ENCODE assay signal across 22 mouse cellular contexts in the genomic region with DNA sequence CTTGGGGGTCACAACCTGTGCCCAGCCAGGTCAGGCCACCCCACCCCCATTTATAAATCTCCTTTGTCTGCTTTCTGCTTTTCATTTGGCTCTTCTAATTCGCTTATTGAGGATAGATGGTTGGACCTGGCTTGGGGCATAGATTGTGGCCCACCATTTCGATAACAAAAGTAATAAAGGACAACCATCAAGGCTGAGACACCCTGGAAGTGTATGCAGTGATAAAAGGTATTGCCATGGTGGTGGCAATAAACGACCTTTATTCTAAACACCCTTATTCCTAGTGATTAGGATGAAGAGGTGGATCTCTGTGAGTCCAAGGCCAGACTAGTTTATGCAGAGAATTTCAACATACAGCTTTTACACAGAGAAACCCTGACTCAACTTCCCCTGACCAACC.
DNase-seq lines count a peak whose midpoint lies in the region; ATAC-seq and TF ChIP-seq lines count a peak whose summit lies in the region.
"Had no signal": no experiment of that assay in that cellular context is flagged by ENCODE, and none has a peak within 500 bp of the region (broad histone marks: within the 10 kb centered on the region; RNA-seq: fewer than 3 reads in every experiment).

No protein-coding gene starts in this region.

- H3K9ac ChIP-seq in intestine, embryonic 16.5 days (ENCODE audit: low read depth, low read length) = no peak overlapping the region
- no peak overlapping the region for H3K9ac ChIP-seq in hindbrain, embryonic 12.5 days
- no peak overlapping the region for H3K9ac ChIP-seq in midbrain, embryonic 11.5 days (ENCODE audit: low read length)
- H3K9ac ChIP-seq: embryonic facial prominence, embryonic 13.5 days; embryonic facial prominence, embryonic 15.5 days; forebrain, embryonic 12.5 days had no signal

- no peaks in the 10 kb centered on the region for H3K4me1 ChIP-seq in intestine, embryonic 16.5 days (ENCODE audit: control insufficient read depth, insufficient read depth, low read length)
- peaks cover 10% of the 10 kb centered on the region; the same call in 1 of the 2 replicates for H3K4me1 ChIP-seq in small intestine, adult 2 months (ENCODE audit: control insufficient read depth, insufficient read depth, insufficient read length, low read length)
- peaks cover 5% of the 10 kb centered on the region; the same call in 1 of the 2 replicates for H3K4me1 ChIP-seq in hindbrain, embryonic 12.5 days
- no peaks in the 10 kb centered on the region for H3K4me1 ChIP-seq in midbrain, embryonic 11.5 days (ENCODE audit: control insufficient read depth, insufficient read depth, low read length)
- H3K4me1 ChIP-seq: embryonic facial prominence, embryonic 15.5 days; forebrain, embryonic 12.5 days had no signal

- no peak for TF ChIP-seq CTCF in small intestine, adult 2 months (IDR thresholded peaks at IDR 0.05; ENCODE audit: extremely low read depth, insufficient read length, insufficient replicate concordance, low read depth, low read length)

- H3K9me3 ChIP-seq in intestine, embryonic 16.5 days (ENCODE audit: control insufficient read depth, low read length) = no peaks in the 10 kb centered on the region
- no peaks in the 10 kb centered on the region for H3K9me3 ChIP-seq in hindbrain, embryonic 12.5 days (replicated peaks)
- no peaks in the 10 kb centered on the region for H3K9me3 ChIP-seq in midbrain, embryonic 11.5 days (ENCODE audit: control insufficient read depth, low read length)
- H3K9me3 ChIP-seq: embryonic facial prominence, embryonic 13.5 days; embryonic facial prominence, embryonic 15.5 days; forebrain, embryonic 10.5 days had no signal

- peak; percentile 8 for DNase-seq in testis, postnatal 10 days (ENCODE audit: low spot score)
- DNase-seq in testis, postnatal 14 days (ENCODE audit: low spot score) = no peak
- DNase-seq in midbrain, embryonic 11.5 days (ENCODE audit: low spot score, missing footprints) = no peak
- DNase-seq: adrenal gland, adult 2 months; adrenal gland, postnatal 10 days; adrenal gland, postnatal 25 days; cerebellum, adult 11 months; cerebellum, adult 18-20 months; cerebellum, adult 8-10 months; cerebellum, adult 9-11 months; cerebellum, postnatal 14 days; cerebellum, postnatal 36 days; embryo, embryonic 11 days had no signal

- H3K4me3 ChIP-seq in intestine, embryonic 16.5 days (ENCODE audit: low read length) = no peak overlapping the region
- H3K4me3 ChIP-seq in small intestine, adult 2 months (ENCODE audit: low read depth, low read length) = no peak overlapping the region
- H3K4me3 ChIP-seq in hindbrain, embryonic 12.5 days = no peak overlapping the region
- H3K4me3 ChIP-seq in midbrain, embryonic 11.5 days (ENCODE audit: low read depth, low read length) = no peak overlapping the region
- H3K4me3 ChIP-seq: embryonic facial prominence, embryonic 13.5 days; embryonic facial prominence, embryonic 15.5 days; erythroblast, embryonic 14.5 days; forebrain, embryonic 10.5 days; forebrain, embryonic 12.5 days had no signal

- no peaks in the 10 kb centered on the region for H3K36me3 ChIP-seq in intestine, embryonic 16.5 days (ENCODE audit: control insufficient read depth, insufficient read depth, low read length)
- no peaks in the 10 kb centered on the region for H3K36me3 ChIP-seq in small intestine, adult 2 months (ENCODE audit: control insufficient read depth, insufficient read depth, low read length)
- H3K36me3 ChIP-seq in hindbrain, embryonic 12.5 days = no peaks in the 10 kb centered on the region
- H3K36me3 ChIP-seq in midbrain, embryonic 11.5 days (ENCODE audit: control insufficient read depth, insufficient read depth, low read length) = no peaks in the 10 kb centered on the region
- H3K36me3 ChIP-seq: embryonic facial prominence, embryonic 13.5 days; embryonic facial prominence, embryonic 15.5 days; forebrain, embryonic 10.5 days; forebrain, embryonic 12.5 days had no signal

- peak; percentile 85 for ATAC-seq in intestine, embryonic 16.5 days
- no peak for ATAC-seq in hindbrain, embryonic 12.5 days (ENCODE audit: low FRiP score)
- ATAC-seq in midbrain, embryonic 11.5 days (ENCODE audit: low FRiP score) = no peak
- ATAC-seq: forebrain, embryonic 14.5 days had no signal

- 56% methylated on average over 3 of the region's 3 CpGs for WGBS in intestine, embryonic 16.5 days
- WGBS in small intestine, adult 2 months = 21% methylated on average over 3 of the region's 3 CpGs
- 82% methylated on average over 3 of the region's 3 CpGs for WGBS in hindbrain, embryonic 12.5 days
- 73% methylated on average over 3 of the region's 3 CpGs for WGBS in midbrain, embryonic 11.5 days

- no peaks in the 10 kb centered on the region for H3K27me3 ChIP-seq in intestine, embryonic 16.5 days (replicated peaks; ENCODE audit: control insufficient read depth, insufficient read depth, low read length)
- no peaks in the 10 kb centered on the region for H3K27me3 ChIP-seq in small intestine, adult 2 months (ENCODE audit: control insufficient read depth, insufficient read depth, low read length)
- no peaks in the 10 kb centered on the region for H3K27me3 ChIP-seq in hindbrain, embryonic 12.5 days
- no peaks in the 10 kb centered on the region for H3K27me3 ChIP-seq in midbrain, embryonic 11.5 days (ENCODE audit: control insufficient read depth, insufficient read depth, low read length)
- H3K27me3 ChIP-seq: embryonic facial prominence, embryonic 13.5 days; embryonic facial prominence, embryonic 15.5 days; forebrain, embryonic 12.5 days had no signal

- peak overlapping the region; percentile 61 for H3K27ac ChIP-seq in intestine, embryonic 16.5 days (ENCODE audit: low read length)
- peak overlapping the region; percentile 60; the same call in 1 of the 2 replicates for H3K27ac ChIP-seq in small intestine, adult 2 months (ENCODE audit: insufficient read depth, low read depth, low read length)
- no peak overlapping the region for H3K27ac ChIP-seq in hindbrain, embryonic 12.5 days
- H3K27ac ChIP-seq in midbrain, embryonic 11.5 days (ENCODE audit: low read depth, low read length) = no peak overlapping the region
- H3K27ac ChIP-seq: embryonic facial prominence, embryonic 13.5 days; embryonic facial prominence, embryonic 15.5 days; forebrain, embryonic 10.5 days; forebrain, embryonic 12.5 days had no signal

- H3K4me2 ChIP-seq in intestine, embryonic 16.5 days (ENCODE audit: low read depth, low read length) = no peak overlapping the region
- H3K4me2 ChIP-seq in hindbrain, embryonic 12.5 days (replicated peaks) = no peak overlapping the region
- no peak overlapping the region for H3K4me2 ChIP-seq in midbrain, embryonic 11.5 days
- H3K4me2 ChIP-seq: embryonic facial prominence, embryonic 13.5 days; embryonic facial prominence, embryonic 15.5 days; forebrain, embryonic 12.5 days had no signal

- no peak for TF ChIP-seq POLR2A in small intestine, adult 2 months (IDR thresholded peaks at IDR 0.05; ENCODE audit: low read depth, low read length)

Comparison
In these comparisons a context has a peak if more than half of its experiments do, and no peak if none do; other contexts are left out.
1. H3K27ac ChIP-seq: peak in intestine, embryonic 16.5 days (single experiment) and small intestine, adult 2 months (single experiment); none in hindbrain, embryonic 12.5 days (single experiment) and midbrain, embryonic 11.5 days (single experiment).